Mouse (Mus musculus): ENCODE data around the gene Olfr166. TPM values are rescaled to one million over a fixed set of nuclear protein-coding genes. Genes with fewer than 3 reads are reported as not detected.
"Not testable (repeated sequence)": the region's sequence is repeated elsewhere in the genome, so short reads cannot be mapped to it uniquely, and the experiment has no call there.

The Olfr166 gene
- total RNA-seq (2021): not detected
- long read RNA-seq, experiment 1: 0 reads
- long read RNA-seq, experiment 2: 0 reads

GRCm38 (mm10) chr16:19483394-19483793 lies at the start of gene Olfr166:
Gene Olfr166 (plus strand): TSS chr16:19483694.
- DNase-seq (ENCODE audit: low spot score in 2 of 2): no peak

DNA sequence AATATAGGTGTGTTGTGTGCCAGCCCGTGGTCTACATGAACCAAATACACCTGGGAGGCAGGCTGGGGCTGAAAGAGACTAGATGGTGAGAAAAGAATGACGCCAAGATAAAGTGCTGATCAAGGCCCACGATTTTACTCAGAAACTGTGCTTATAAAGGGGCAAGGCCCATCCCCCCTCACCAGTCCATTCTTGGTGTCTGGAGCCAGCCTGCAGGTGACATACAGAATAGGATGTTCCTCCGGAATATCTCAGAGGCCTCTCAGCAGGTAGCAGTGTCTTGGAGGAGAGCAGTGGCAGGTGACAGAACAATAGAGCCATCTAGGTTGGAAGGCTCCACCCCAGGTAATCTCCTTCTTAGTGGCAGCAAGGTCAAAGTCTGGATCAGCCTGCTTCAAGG lies 24.8 kb upstream of the Olfr166 start:
- DNase-seq (ENCODE audit: low spot score in 2 of 2): not testable (repeated sequence)

DNA sequence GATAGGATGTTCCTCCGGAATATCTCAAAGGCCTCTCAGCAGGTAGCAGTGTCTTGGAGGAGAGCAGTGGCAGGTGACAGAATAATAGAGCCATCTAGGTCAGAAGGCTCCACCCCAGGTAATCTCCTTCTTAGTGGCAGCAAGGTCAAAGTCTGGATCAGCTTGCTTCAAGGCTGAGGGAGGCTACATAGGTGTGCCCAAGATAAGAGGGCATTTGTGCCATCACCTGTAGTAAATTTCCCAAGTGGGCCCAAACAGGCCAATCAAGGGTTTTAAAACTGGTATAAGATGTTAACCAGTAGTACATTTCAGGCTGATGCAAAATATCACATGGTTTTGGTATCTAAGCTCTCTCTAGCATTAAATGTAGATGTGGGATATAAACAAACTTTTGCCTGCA lies 19.1 kb upstream of the Olfr166 start:
- no peak for DNase-seq (ENCODE audit: low spot score in 2 of 2)

DNA sequence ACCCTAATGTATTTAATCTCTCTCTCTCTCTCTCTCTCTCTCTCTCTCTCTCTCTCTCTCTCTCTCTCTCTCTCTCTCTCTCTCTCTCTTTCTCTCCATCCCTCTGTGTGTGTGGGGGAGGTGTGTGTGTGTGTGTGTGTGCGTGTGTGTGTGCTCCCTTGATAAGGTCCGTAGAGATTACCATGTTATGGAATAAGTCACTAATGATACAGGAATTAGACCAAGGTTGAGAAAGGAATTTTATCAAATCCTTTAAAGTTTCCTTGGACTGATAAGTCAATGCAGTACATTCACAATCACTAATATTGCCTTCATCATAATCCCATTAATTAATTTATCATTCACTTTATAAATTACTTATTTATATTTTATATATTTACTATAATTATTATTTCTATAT lies 38.7 kb downstream of the Olfr166 start, which contains the start of gene Olfr167:
Gene Olfr167, minus strand, starts transcription at position 101 of the 400 bp plus-strand sequence.
- DNase-seq (ENCODE audit: low spot score in 2 of 2): no peak

GRCm38 (mm10) chr16:19535455-19535854 lies 52.0 kb downstream of the Olfr166 start, which contains the start of gene Olfr168:
Gene Olfr168 (minus strand): TSS chr16:19535555.
- no peak for DNase-seq (ENCODE audit: low spot score in 2 of 2)

Other genes starting within 250 kb of the Olfr166 start
- gene Olfr164, start 169.6 kb upstream of the Olfr166 start, total RNA-seq (2021): not detected
- gene Olfr165, start 60.6 kb upstream of the Olfr166 start, total RNA-seq (2021): not detected
- gene Olfr167, start 38.6 kb downstream of the Olfr166 start, total RNA-seq (2021): not detected
- gene Olfr168, start 51.9 kb downstream of the Olfr166 start, total RNA-seq (2021): not detected
- not detected for gene Olfr169, start 88.1 kb downstream of the Olfr166 start, total RNA-seq (2021)
- gene Olfr170, start 128.2 kb downstream of the Olfr166 start, total RNA-seq (2021): not detected
- not detected for gene Olfr171, start 146.2 kb downstream of the Olfr166 start, total RNA-seq (2021)
- under 1 TPM; 0.10 to 0.12 TPM for gene Lamp3, start 222.7 kb downstream of the Olfr166 start, total RNA-seq (2021)

Data from gastrocnemius, postnatal 4 days (tissue).